Mouse (Mus musculus) C2C12 (cell line): ENCODE data around the gene Upf3a. TPM values are rescaled to one million over a fixed set of nuclear protein-coding genes. Genes with fewer than 3 reads are reported as not detected.

Source experiments
- H3K27me3 ChIP-seq: one replicate; pipeline ENCODE4 v1.6.1; 2011; ENCODE audit not compliant: control insufficient read depth, insufficient read depth, insufficient read length
- H3K36me3 ChIP-seq: one replicate; pipeline ENCODE4 v1.6.1; 2011; ENCODE audit not compliant: control insufficient read depth, insufficient read depth
- H3K4me3 ChIP-seq: one replicate; pipeline ENCODE4 v1.5.1; 2011; ENCODE audit warnings: mild to moderate bottlenecking, control low read depth; ENCODE audit not compliant: poor library complexity, insufficient read depth, severe bottlenecking
- H3K79me2 ChIP-seq: one replicate; pipeline ENCODE4 v1.6.1; 2011; ENCODE audit not compliant: control insufficient read depth, insufficient read depth
- H3K79me3 ChIP-seq: one replicate; pipeline ENCODE4 v1.6.1; 2011; ENCODE audit warnings: low read depth, control low read depth
- H3ac ChIP-seq: one replicate; pipeline ENCODE3; 2011; ENCODE audit warnings: low read depth; ENCODE audit not compliant: control insufficient read depth, insufficient read length
- CEBPB ChIP-seq: IDR thresholded peaks from one replicate; pipeline ENCODE4 v1.6.1; 2011; ENCODE audit warnings: low read depth, mild to moderate bottlenecking, control low read depth, moderate library complexity
- CTCF ChIP-seq: IDR thresholded peaks from one replicate; pipeline ENCODE4 v1.5.1; 2011; ENCODE audit not compliant: control insufficient read depth, insufficient read depth, insufficient read length
- FOSL1 ChIP-seq: IDR thresholded peaks from one replicate; pipeline ENCODE4 v1.8.0; 2011; ENCODE audit warnings: mild to moderate bottlenecking, low read length; ENCODE audit not compliant: poor library complexity, insufficient read depth, severe bottlenecking
- MAX ChIP-seq: IDR thresholded peaks from one replicate; pipeline ENCODE4 v1.6.1; 2011; ENCODE audit warnings: mild to moderate bottlenecking, control low read depth
- MYOD1 ChIP-seq: IDR thresholded peaks from one replicate; pipeline ENCODE4 v1.6.1; 2011; ENCODE audit warnings: low read depth; ENCODE audit not compliant: control insufficient read depth, insufficient read length
- MYOG ChIP-seq: IDR thresholded peaks from one replicate; pipeline ENCODE4 v1.6.1; 2011; ENCODE audit not compliant: control insufficient read depth, insufficient read length; ENCODE audit errors: extremely low read depth
- USF1 ChIP-seq: IDR thresholded peaks from one replicate; pipeline ENCODE4 v1.6.1; 2011; ENCODE audit warnings: low read depth, mild to moderate bottlenecking, control low read depth, moderate library complexity
- polyA plus RNA-seq: library from polyadenylated mRNA; unstranded; fragments of >200 nt; fragmentation: generic; extraction: Trizol; gene quantifications from one replicate; pipeline ENCODE4 v1.2.1, GENCODE M21; 2012; ENCODE audit warnings: missing spikeins

Upf3a gene
- polyA plus RNA-seq, 1 experiment, result 28.0 TPM

GRCm38 (mm10) chr8:13785764-13786299, 417 bp downstream of the Upf3a start:
- Histone ChIP-seq H3K79me3 (peaks cover 10% of the 10 kb centered on the region), H3K36me3 (peaks cover 42% of the 10 kb centered on the region), H3ac (peak overlapping the region; percentile 91), H3K4me3 (peak overlapping the region; percentile 53), H3K27me3 (no peaks in the 10 kb centered on the region), H3K79me2 (peaks cover 38% of the 10 kb centered on the region)
- peak; percentile 84 for TF ChIP-seq CTCF
- TF ChIP-seq MAX, result no peak

DNA sequence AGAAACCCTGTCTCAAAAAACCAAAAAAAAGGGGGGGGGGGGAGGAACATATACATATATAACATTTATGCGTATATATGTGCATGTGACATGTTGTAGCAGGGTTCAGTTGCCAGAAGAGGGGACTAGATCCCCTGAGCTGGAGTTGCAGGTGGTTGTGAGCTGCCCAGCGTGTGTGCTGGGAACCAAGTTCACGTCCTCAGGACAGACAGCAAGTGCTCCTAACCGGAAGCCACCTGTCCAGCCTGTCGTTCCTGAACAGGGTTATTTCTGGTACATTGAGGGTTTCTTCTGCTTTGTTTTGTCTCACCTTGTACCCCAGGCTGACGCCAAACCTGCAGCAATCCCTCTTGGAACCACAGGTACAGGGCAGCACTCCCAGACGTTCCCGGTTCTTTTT, 4.2 kb downstream of the Upf3a start:
- no peak for TF ChIP-seq CEBPB
- no peak for TF ChIP-seq MYOD1
- TF ChIP-seq FOSL1, result no peak
- no peak for TF ChIP-seq MYOG
- no peak for TF ChIP-seq USF1
- TF ChIP-seq CTCF, result no peak
- TF ChIP-seq MAX, result no peak
- Histone ChIP-seq H3K79me3 (peaks cover 10% of the 10 kb centered on the region), H3K27me3 (no peaks in the 10 kb centered on the region), H3K79me2 (peaks cover 38% of the 10 kb centered on the region), H3ac (no peak overlapping the region), H3K4me3 (no peak overlapping the region), H3K36me3 (peaks cover 52% of the 10 kb centered on the region)

GRCm38 (mm10) chr8:13793097-13793745, 7.8 kb downstream of the Upf3a start:
- Histone ChIP-seq H3K79me2 (peaks cover 17% of the 10 kb centered on the region), H3K36me3 (peaks cover 75% of the 10 kb centered on the region), H3K27me3 (no peaks in the 10 kb centered on the region), H3ac (no peak overlapping the region), H3K4me3 (no peak overlapping the region), H3K79me3 (peaks cover 1% of the 10 kb centered on the region)
- no peak for TF ChIP-seq USF1
- no peak for TF ChIP-seq FOSL1
- TF ChIP-seq CEBPB, result no peak
- TF ChIP-seq CTCF, result no peak
- TF ChIP-seq MYOD1, result no peak
- no peak for TF ChIP-seq MAX
- no peak for TF ChIP-seq MYOG

GRCm38 (mm10) chr8:13793746-13794101, 8.3 kb downstream of the Upf3a start:
- peaks cover 1% of the 10 kb centered on the region for H3K79me3 ChIP-seq
- no peaks in the 10 kb centered on the region for H3K27me3 ChIP-seq
- no peak overlapping the region for H3K4me3 ChIP-seq
- H3ac ChIP-seq, result no peak overlapping the region
- TF ChIP-seq USF1 (no peak), MYOG (no peak), CTCF (no peak), FOSL1 (no peak), MYOD1 (no peak), CEBPB (no peak), MAX (no peak)
- H3K79me2 ChIP-seq, result peaks cover 14% of the 10 kb centered on the region
- H3K36me3 ChIP-seq, result peaks cover 75% of the 10 kb centered on the region

- no peaks in the 10 kb centered on the region for H3K79me2 ChIP-seq
- H3ac ChIP-seq, result no peak overlapping the region
- TF ChIP-seq MAX (no peak), MYOD1 (no peak), CEBPB (no peak)
- peaks cover 61% of the 10 kb centered on the region for H3K36me3 ChIP-seq
- no peak overlapping the region for H3K4me3 ChIP-seq
- H3K79me3 ChIP-seq, result no peaks in the 10 kb centered on the region
- H3K27me3 ChIP-seq, result no peaks in the 10 kb centered on the region
These were observed 12.3 kb downstream of the Upf3a start for GRCm38 (mm10) chr8:13797676-13798075.

DNA sequence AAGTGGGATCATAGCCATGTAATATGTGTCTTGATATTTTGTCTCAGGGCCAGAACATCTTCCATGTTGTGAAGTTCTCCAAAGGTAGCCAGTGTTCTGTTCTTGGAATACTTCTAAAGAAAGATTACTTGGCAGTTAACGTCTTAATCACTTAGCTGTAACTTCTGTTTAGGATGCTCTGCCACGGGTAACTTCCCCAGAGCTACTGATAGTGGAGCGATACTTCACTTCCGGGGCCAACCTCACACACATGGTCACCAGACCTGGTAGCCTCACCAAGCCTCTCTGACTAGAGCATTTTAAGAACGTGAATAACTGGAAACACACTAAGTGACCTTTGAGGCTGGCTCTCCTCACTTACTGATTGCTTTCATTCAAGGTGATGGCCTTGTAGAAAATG, 14.2 kb downstream of the Upf3a start:
- TF ChIP-seq CEBPB (no peak), MAX (no peak), USF1 (no peak), MYOG (no peak), CTCF (no peak), MYOD1 (no peak), FOSL1 (no peak)
- no peak overlapping the region for H3K4me3 ChIP-seq
- no peaks in the 10 kb centered on the region for H3K27me3 ChIP-seq
- no peak overlapping the region for H3ac ChIP-seq
- no peaks in the 10 kb centered on the region for H3K79me3 ChIP-seq
- no peaks in the 10 kb centered on the region for H3K79me2 ChIP-seq
- H3K36me3 ChIP-seq, result peaks cover 43% of the 10 kb centered on the region
